Mouse (Mus musculus): ENCODE measurements at regions not wholly inside any gene's neighbourhood (a gene's known extent, or its start where the extent isn't known, plus 50 kb on each side); places are given as distances from the start of the nearest gene placed in this dataset.

GRCm38 (mm10) chr12:33714392-33714791 lies 213.8 kb upstream of the Ferd3l start:
- ATAC-seq (ENCODE audit: low TSS enrichment), result no peak

- ATAC-seq (ENCODE audit: low TSS enrichment), result no peak
Measured at GRCm38 (mm10) chr12:33715997-33716396, 212.2 kb upstream of the Ferd3l start.

- ATAC-seq (ENCODE audit: low TSS enrichment), result no peak
Measured at GRCm38 (mm10) chr12:33717053-33717452, 211.2 kb upstream of the Ferd3l start.

- ATAC-seq (ENCODE audit: low TSS enrichment), result no peak
Measured at GRCm38 (mm10) chr12:33717601-33718260, 210.5 kb upstream of the Ferd3l start.

GRCm38 (mm10) chr12:33719063-33719462 lies 209.2 kb upstream of the Ferd3l start:
- ATAC-seq (ENCODE audit: low TSS enrichment), result peak; percentile 55; the same call in 1 of the 2 replicates

- no peak for ATAC-seq (ENCODE audit: low TSS enrichment)
Measured at GRCm38 (mm10) chr12:33731937-33732336, 196.3 kb upstream of the Ferd3l start.

GRCm38 (mm10) chr12:33775563-33776468 lies 152.4 kb upstream of the Ferd3l start:
- ATAC-seq (ENCODE audit: low TSS enrichment), result no peak

- ATAC-seq (ENCODE audit: low TSS enrichment), result no peak
Measured at GRCm38 (mm10) chr12:33778477-33778876, 149.7 kb upstream of the Ferd3l start.

- no peak for ATAC-seq (ENCODE audit: low TSS enrichment)
Measured at GRCm38 (mm10) chr12:33779898-33780297, 148.3 kb upstream of the Ferd3l start.

GRCm38 (mm10) chr12:33804206-33804791 lies 123.9 kb upstream of the Ferd3l start:
- no peak for ATAC-seq (ENCODE audit: low TSS enrichment)

- no peak for ATAC-seq (ENCODE audit: low TSS enrichment)
Measured at GRCm38 (mm10) chr12:33825571-33825970, 102.7 kb upstream of the Ferd3l start.

GRCm38 (mm10) chr12:33849088-33849487 lies 79.1 kb upstream of the Ferd3l start:
- ATAC-seq (ENCODE audit: low TSS enrichment), result no peak

GRCm38 (mm10) chr12:33851736-33852135 lies 76.5 kb upstream of the Ferd3l start:
- no peak for ATAC-seq (ENCODE audit: low TSS enrichment)
